Mouse (Mus musculus) testis, adult 2 months (tissue): ENCODE results near the gene Ghrhr.

Source experiments
- CTCF ChIP-seq: fragments of 200-500 bp; IDR thresholded peaks from 2 replicates; pipeline ENCODE4 v1.5.1; 2012; ENCODE audit warnings: low read depth, mild to moderate bottlenecking, inconsistent platforms, low read length, moderate library complexity; ENCODE audit not compliant: control insufficient read depth, insufficient read depth, insufficient replicate concordance
- POLR2A ChIP-seq: fragments of 200-500 bp; IDR thresholded peaks from 2 replicates; pipeline ENCODE4 v1.6.1; 2012; ENCODE audit warnings: low read depth, mild to moderate bottlenecking, inconsistent platforms, low read length, moderate library complexity; ENCODE audit not compliant: control insufficient read depth

DNA sequence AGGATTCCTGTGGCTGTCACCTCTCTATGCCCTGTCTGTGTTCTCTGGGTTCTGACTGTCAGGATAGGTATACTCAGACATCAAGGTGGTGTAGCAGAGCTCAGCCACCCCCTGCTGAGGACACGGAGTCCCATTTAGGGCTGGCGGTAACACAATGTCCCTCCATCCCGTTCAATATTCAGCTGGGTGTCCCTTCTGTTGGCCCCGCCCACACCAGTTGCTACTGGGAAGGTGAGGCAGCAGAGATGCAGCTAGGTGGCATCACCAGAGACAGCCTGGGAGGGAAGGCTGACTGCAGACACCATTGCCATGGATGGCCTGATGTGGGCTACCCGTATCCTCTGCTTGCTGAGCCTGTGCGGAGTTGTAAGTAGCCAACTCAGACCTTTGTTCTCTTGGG, at the start of gene Ghrhr:
- no peak for TF ChIP-seq CTCF
- no peak for TF ChIP-seq POLR2A
